Mouse (Mus musculus): ENCODE data around the gene Cfap36.

DNA sequence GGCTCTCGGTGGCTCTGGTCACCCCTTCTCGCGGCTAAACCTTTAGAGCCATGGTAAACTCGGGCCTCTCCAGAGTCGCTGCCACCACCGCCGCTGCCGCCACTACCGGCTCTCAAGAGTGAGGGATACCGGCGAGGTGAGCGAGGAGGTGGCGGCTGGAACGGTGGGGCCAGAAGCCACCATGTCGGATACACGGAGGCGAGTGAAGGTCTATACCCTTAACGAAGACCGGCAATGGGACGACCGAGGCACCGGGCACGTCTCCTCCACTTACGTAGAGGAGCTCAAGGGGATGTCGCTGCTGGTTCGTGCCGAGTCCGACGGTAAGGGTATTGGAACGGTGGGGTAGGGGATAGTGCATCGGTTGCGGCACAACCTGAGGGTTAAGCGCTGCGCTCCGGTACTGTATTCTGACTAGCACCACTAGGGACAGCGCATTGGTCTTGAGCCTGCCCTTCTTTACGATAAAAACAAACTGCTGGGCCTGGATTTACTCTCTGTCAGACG is 74.0 kb downstream of the Cfap36 start:
- TF ChIP-seq MYOG (IDR thresholded peaks at IDR 0.05; ENCODE audit: control insufficient read depth, extremely low read depth, insufficient read length) (no peak), MAX (IDR thresholded peaks at IDR 0.05) (no peak), CTCF (IDR thresholded peaks at IDR 0.05; ENCODE audit: control insufficient read depth, insufficient read depth, insufficient read length) (no peak), USF1 (IDR thresholded peaks at IDR 0.05; ENCODE audit: low read depth) (no peak), MYOD1 (IDR thresholded peaks at IDR 0.05; ENCODE audit: control insufficient read depth, insufficient read length, low read depth) (no peak)

Measured in C2C12 (cell line).